Mouse (Mus musculus) Patski (cell line): Measurements from ENCODE around the gene Ano10. TPM values are rescaled to one million over a fixed set of nuclear protein-coding genes. Genes with fewer than 3 reads are reported as not detected.

Source experiments
- ATAC-seq: fragments of 100-300 bp; one replicate; pipeline ENCODE4 v1.8.0; 2021
- CTCF ChIA-PET: fragments of 350-600 bp; sonication (Branson Sonifier 250); formaldehyde crosslinking; loops from one replicate; lab custom pipeline; 2022; ENCODE audit warnings: inconsistent platforms; lab: Charles Lee
- POLR2A ChIA-PET: fragments of 350-600 bp; sonication (Branson Sonifier 250); formaldehyde crosslinking; loops from one replicate; lab custom pipeline; 2022; ENCODE audit warnings: antibody characterized with exemption, inconsistent platforms; lab: Charles Lee
- DNase-seq: peaks from one replicate; pipeline ENCODE4 v3.0.0-alpha.2; 2011; ENCODE audit warnings: low read depth, low spot score
- H3K27me3 ChIP-seq: fragments of 371-371 bp; one replicate; pipeline ENCODE4 v1.5.1; 2021
- CTCF ChIP-seq: fragments of 100-300 bp; IDR thresholded peaks from one replicate; pipeline ENCODE4 v1.5.1; 2021
- in situ Hi-C: fragments of 300-500 bp; cut with MboI; formaldehyde crosslinking; loops from 3 replicates; pipeline ENCODE4 v1.11.1; 2018; ENCODE audit warnings: low pct_unique_long_range_greater_than_20kb, mixed read lengths
- polyA plus RNA-seq: library from polyadenylated mRNA; unstranded; gene quantifications from one replicate; pipeline ENCODE4 v1.2.3, GENCODE M21; 2021

The Ano10 gene
- polyA plus RNA-seq, 1 experiment from 2014 or later = 62.6 TPM

DNA sequence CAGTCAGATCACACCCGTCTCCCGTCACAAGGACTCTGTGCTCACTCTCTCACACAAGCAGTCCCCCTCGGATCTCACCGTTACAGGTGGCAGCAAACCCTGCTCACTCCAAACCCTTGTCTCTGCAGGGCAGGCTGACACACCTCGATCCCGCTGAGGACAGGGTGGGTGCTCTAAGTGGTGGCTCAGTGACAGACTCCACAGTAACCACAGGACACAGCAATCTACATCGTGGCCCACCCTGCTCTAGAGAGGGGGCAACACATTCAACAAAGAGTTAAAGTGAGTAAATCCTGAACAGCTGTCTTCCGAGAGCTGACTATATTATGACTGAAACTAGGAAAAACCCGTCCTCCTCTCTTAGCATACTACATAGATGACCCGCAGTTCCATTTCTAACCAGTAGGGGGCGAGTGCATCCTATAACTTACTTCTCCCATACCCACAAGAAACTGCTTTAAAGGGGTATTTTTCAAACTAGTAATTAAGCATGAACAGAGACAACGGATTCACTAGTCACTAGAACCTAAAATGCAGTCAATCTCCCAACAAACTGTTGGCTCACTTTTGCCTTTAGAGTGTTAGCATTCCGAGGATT, 46.7 kb downstream of the Ano10 start:
- peak; percentile 63 for TF ChIP-seq CTCF
- no peaks in the 10 kb centered on the region for H3K27me3 ChIP-seq
- ChIA-PET CTCF (interaction anchor here (0.6 to 4.2 kb wide), 5 partner anchors 13 to 63 kb away, joined by 3 to 22 read pairs (median 4); no protein-coding TSS in a partner anchor), POLR2A (no interaction called here)
- peak; percentile 20 for DNase-seq
- in situ Hi-C loops = loop anchor here (10.0 kb wide), 1 partner anchor 67 kb away; no protein-coding TSS in a partner anchor
- no peak for ATAC-seq

GRCm38 (mm10) chr9:122245879-122246278, 48.3 kb downstream of the Ano10 start:
- CTCF ChIA-PET = interaction anchor here (1.2 to 4.2 kb wide), 4 partner anchors 20 to 70 kb away, joined by 3 to 22 read pairs (median 4); no protein-coding TSS in a partner anchor
- ATAC-seq (no peak), DNase-seq (no peak)
- POLR2A ChIA-PET = no interaction called here
- no peak for TF ChIP-seq CTCF
- H3K27me3 ChIP-seq = no peaks in the 10 kb centered on the region
- in situ Hi-C loops = loop anchor here (10.0 kb wide), 1 partner anchor 69 kb away; no protein-coding TSS in a partner anchor

DNA sequence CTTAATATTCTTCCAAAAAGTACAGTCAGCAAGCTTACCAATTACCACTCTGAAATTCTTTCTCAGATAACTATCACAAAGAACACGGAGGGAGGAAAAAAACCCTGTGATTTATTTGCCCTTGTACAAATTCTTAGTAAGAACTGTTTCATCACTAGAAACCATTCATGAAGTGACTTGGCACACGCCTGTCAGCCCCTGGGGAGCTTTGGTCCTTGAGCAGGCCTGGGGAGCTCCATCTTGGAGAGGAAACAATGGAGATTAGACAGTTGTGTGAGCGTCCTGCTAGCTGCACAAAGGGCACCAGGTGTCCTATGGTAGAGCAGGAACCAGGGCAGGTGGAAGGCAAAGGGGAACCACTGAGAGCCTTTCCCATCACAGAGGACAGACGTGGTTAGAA, 48.8 kb downstream of the Ano10 start:
- CTCF ChIA-PET = interaction anchor here (0.8 to 4.2 kb wide), 10 partner anchors 9 to 69 kb away, joined by 3 to 22 read pairs (median 4); no protein-coding TSS in a partner anchor
- POLR2A ChIA-PET = no interaction called here
- ATAC-seq (no peak), DNase-seq (no peak)
- no peaks in the 10 kb centered on the region for H3K27me3 ChIP-seq
- no peak for TF ChIP-seq CTCF
- in situ Hi-C loops = loop anchor here (10.0 kb wide), 1 partner anchor 69 kb away; no protein-coding TSS in a partner anchor

DNA sequence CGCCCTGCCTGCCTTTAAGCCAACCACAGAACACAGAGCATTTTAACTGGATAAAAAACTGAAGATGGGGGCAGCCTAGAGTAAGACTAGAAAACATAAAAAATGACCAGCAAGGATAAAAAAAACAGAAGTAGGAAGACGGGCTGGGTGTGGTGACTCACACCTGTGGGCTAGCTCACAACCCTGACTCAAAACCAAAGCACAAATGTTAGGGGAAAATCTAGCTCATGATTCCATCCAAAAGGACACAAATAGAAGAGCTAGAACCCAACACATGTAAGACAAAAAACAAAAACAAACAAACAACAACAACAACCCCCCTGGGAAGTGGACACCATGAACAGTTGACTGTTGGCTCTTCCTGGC, 49.4 kb downstream of the Ano10 start:
- no peaks in the 10 kb centered on the region for H3K27me3 ChIP-seq
- DNase-seq (no peak), ATAC-seq (no peak)
- TF ChIP-seq CTCF = no peak
- POLR2A ChIA-PET = no interaction called here
- CTCF ChIA-PET = interaction anchor here (0.7 to 4.2 kb wide), 17 partner anchors 9 to 227 kb away, joined by 3 to 22 read pairs (median 4); no protein-coding TSS in a partner anchor
- in situ Hi-C loops = loop anchor here (10.0 kb wide), 1 partner anchor 70 kb away; no protein-coding TSS in a partner anchor

- CTCF ChIA-PET = interaction anchor here (0.7 to 4.2 kb wide), 18 partner anchors 10 to 226 kb away, joined by 3 to 22 read pairs (median 4); no protein-coding TSS in a partner anchor
- POLR2A ChIA-PET = no interaction called here
- in situ Hi-C loops = loop anchor here (10.0 kb wide), 1 partner anchor 71 kb away; no protein-coding TSS in a partner anchor
- peak; percentile 87 for TF ChIP-seq CTCF
- no peaks in the 10 kb centered on the region for H3K27me3 ChIP-seq
- peak; percentile 57 for ATAC-seq
- DNase-seq = no peak
Observed at GRCm38 (mm10) chr9:122244080-122244799, 50.0 kb downstream of the Ano10 start.

DNA sequence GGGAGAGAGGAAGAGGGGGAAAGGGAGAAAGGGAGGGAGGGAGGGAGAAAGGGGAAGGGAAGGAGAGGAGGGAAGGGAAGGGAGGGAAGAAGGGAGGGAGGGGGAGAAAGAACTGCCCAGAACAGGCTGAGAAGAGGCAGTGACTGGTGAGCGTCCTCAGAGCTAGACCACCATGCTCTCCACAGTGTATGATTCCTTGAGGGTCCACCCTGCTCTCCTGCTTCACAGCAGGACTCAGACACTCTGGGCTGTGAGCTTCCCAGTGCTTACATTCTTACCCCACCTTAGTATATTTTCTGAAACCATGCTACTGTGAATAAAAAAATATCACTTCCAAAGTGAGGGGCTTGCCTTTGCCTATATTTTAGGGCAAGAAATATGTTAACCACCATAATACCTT, 50.9 kb downstream of the Ano10 start:
- DNase-seq (no peak), ATAC-seq (no peak)
- TF ChIP-seq CTCF = no peak
- H3K27me3 ChIP-seq = no peaks in the 10 kb centered on the region
- POLR2A ChIA-PET = no interaction called here
- in situ Hi-C loops = loop anchor here (10.0 kb wide), 1 partner anchor 72 kb away; no protein-coding TSS in a partner anchor
- CTCF ChIA-PET = interaction anchor here (0.6 to 4.2 kb wide), 6 partner anchors 8 to 77 kb away, joined by 3 to 22 read pairs (median 4); no protein-coding TSS in a partner anchor

DNA sequence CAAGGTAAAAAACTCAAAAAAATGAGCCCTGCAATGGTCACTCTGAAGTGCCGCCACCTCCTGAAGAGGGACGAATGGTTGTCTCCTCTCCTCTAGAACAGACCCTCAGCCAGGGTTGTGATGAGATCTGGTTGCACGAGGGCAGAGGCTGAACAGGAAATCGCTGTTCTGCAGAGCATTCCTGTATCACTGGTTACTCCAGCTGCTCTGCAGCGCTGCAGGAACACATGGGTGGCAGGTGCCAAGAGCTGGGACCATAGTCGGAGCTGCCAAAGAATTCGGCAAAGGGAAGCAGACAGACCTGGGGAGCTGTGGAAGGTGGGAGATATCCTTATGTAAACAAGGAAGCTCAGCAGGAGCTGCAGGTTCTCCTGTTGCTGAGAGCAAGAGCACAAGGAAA, 51.4 kb downstream of the Ano10 start:
- TF ChIP-seq CTCF = no peak
- ChIA-PET POLR2A (no interaction called here), CTCF (interaction anchor here (0.6 kb wide), 1 partner anchor 9 kb away, joined by 3 read pairs; no protein-coding TSS in a partner anchor)
- H3K27me3 ChIP-seq = no peaks in the 10 kb centered on the region
- no peak for ATAC-seq
- in situ Hi-C loops = loop anchor here (10.0 kb wide), 1 partner anchor 72 kb away; no protein-coding TSS in a partner anchor
- DNase-seq = no peak

DNA sequence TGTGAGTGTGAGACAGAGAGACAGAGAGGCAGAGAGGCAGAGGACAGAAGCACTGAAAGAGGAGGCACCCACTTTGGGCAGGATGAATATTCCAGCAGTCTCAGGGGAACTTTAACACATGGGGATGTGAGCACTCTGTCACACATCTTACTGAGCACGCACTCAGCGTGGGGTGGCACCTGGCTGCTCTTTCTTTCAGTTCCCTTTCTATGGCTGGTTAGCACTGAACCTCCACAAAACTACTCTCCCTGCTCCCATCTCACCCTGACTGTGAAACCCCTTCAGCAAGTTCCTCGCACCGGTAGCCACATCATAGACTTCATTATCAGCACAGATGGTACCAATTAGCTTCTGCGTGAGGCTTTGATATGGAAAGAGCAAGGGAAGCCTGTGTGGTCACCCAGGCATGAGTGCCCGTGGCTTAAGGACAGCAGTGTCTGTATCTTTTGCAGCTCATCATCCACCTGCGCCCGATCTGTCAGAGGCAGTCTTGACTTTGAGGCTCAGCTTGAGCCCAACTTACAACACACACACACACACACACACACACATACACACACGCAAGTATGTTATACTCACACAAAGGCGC, 52.3 kb downstream of the Ano10 start:
- TF ChIP-seq CTCF = no peak
- ChIA-PET CTCF (no interaction called here), POLR2A (no interaction called here)
- H3K27me3 ChIP-seq = no peaks in the 10 kb centered on the region
- in situ Hi-C loops = loop anchor here (10.0 kb wide), 1 partner anchor 73 kb away; no protein-coding TSS in a partner anchor
- no peak for ATAC-seq
- no peak for DNase-seq

DNA sequence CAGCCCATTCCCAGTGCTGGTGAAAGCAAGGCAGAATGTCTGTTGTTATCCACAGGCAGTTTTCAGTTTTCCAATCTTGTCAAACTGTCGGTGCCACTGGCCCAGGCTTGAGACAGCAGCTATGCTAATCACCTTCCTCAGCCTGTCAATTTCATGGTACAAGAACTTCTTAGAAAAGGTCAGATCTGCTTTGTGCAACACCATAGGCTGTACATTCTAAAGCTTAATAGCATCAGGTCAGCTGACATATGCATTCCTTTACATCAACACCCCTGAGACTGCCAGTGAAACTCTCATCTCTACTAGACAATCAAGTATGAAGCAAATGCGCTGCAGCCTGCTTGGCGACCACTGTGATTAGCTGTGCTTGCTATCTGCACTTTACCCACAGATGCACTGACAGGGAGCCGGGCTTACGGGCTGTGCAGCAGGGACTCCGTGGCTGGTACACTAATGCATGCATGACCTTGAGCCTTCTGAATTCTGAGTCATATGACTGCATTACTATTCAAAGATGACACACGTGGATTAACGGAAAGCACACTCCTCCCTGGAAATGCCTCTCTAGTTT, 53.5 kb downstream of the Ano10 start:
- TF ChIP-seq CTCF = no peak
- CTCF ChIA-PET = interaction anchor here (0.7 kb wide), 1 partner anchor 70 kb away, joined by 3 read pairs; no protein-coding TSS in a partner anchor
- POLR2A ChIA-PET = no interaction called here
- ATAC-seq = no peak
- in situ Hi-C loops = loop anchor here (10.0 kb wide), 1 partner anchor 74 kb away; no protein-coding TSS in a partner anchor
- DNase-seq = no peak
- no peaks in the 10 kb centered on the region for H3K27me3 ChIP-seq

DNA sequence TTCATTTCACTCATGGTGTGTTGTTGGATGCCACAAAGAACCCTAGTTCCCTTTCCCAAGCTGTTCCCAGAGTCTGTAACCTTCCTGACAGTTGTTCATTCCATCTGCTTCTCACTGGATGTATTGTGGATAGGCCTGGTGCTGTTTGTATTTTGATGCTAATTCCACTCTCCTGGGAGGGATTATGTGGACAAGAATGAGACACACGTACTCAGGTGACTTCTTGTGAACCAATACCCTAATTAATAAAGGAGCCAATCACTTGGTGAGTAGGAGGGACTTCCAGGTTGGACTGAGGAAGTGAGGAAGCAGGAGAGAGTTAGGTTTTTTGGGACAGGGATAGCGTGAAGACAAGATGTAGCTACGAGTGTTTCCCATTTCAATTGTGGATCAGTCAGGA, 59.5 kb downstream of the Ano10 start:
- no peak for DNase-seq

More for the DNA sequence above, 59.5 kb downstream of the Ano10 start:
- TF ChIP-seq CTCF = no peak
- ATAC-seq = no peak
- CTCF ChIA-PET = interaction anchor here (1.2 kb wide), 2 partner anchors 8 to 220 kb away, joined by 3 read pairs; no protein-coding TSS in a partner anchor
- POLR2A ChIA-PET = no interaction called here
- no peaks in the 10 kb centered on the region for H3K27me3 ChIP-seq
- in situ Hi-C loops = no loop called here
